Mouse (Mus musculus): ENCODE results near the gene Rhox11. TPM values are rescaled to one million over a fixed set of nuclear protein-coding genes. Genes with fewer than 3 reads are reported as not detected.

The Rhox11 gene
- polyA plus RNA-seq (2012; rRNA removed): not detected in 2 replicates

DNA sequence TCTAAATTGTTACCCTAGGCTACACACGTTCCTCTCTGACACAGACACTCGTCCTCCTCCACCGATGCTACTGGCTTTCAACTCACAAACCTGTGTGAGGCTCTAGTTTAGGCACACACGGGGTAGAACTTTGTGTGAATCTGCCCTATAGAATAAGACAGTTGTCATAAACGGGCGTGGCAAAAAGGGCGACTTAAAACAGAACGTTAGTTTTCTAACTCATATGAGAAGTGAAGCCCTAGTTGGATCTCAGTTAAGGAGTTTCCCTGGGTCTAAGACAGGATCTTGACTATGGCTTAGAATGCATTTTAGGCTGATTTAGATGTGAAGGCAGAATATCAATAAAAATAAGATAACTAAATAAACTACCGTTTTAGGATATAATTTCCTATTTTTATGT lies at the start of gene Rhox11:
Rhox11 (minus strand) TSS at position 101 of the 400 bp plus-strand sequence.

DNA sequence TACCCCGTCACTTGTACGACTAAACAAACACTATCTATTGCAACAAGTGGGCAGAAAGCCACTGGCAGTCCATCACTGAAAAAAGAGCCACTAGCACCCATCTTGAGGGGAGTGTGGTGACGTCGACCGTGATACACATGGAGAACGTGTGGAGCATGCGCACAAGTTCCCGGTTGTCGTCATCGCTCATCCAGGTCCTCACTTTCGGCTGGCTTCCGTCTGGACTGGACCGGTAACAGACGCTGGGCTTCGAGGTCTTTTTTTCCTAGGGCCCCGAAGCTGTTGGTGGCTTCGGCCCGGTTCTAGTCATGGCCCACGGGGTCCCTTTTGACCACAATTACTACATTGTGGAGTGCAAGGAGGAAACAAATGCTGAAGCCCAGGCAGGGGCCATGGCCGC lies 36.0 kb upstream of the Rhox11 start, which contains the start of gene Rhox13:
Rhox13 (plus strand) TSS at position 238 of the 400 bp plus-strand sequence.

GRCm38 (mm10) chrX:38110807-38111206 lies 25.9 kb upstream of the Rhox11 start, which contains the start of gene Rhox12:
TSS of gene Rhox12 (minus strand) at chrX:38110907.

DNA sequence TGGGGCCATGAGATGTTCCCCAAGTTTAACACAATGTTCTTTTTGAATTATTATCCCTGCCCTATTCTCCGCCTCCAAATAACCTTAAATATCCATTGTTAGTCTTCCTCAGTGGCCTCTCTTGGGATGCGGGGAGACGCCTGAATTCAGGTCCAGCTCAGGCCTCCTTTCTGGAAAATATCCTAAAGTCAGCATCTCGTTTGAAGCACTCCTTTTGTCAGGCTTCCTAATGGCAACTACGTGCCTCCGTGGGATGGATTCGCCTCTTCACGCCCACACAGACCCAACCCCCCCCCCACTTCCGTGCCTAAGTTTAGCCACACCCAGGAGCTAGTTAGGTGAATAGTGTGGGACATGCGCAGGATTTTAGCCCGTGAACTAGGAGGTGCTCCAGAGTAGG lies 18.8 kb downstream of the Rhox11 start, which contains the start of gene Rhox10:
Rhox10 (plus strand) TSS at position 301 of the 400 bp plus-strand sequence.

DNA sequence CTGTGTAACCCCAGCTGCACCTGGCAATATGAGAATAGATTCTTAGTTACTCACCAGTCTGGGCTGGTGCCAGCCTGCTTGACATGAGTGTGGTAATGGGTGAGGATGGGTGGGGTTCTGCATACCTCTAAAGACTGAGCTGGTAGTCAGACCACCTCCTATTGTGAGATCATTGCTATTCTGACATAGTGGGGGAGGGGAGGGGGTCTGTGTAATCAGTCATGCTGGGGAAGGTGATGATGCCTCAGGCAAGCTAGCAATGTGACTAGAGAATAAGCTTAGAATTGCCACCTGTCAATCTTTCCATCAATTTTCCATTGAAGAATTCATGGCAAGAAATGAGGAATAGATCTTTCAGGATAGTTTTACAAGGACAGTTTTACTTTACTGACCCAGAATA lies 41.9 kb downstream of the Rhox11 start, which contains the start of gene Btg1-ps2:
Btg1-ps2 (minus strand) TSS at position 101 of the 400 bp plus-strand sequence.

Other genes with a start within 250 kb of the Rhox11 start
- gene Rhox8, start 206.2 kb downstream of the Rhox11 start, polyA plus RNA-seq (2012; rRNA removed): not detected in 2 replicates
- gene Rhox7b, start 187.9 kb downstream of the Rhox11 start, polyA plus RNA-seq (2012; rRNA removed): not detected in 2 replicates
- gene Rhox9, start 183.4 kb downstream of the Rhox11 start, polyA plus RNA-seq (2012; rRNA removed): 0.50 TPM in 1 of 2 replicates, not detected in the other
- not detected in 2 replicates for gene Btg1-ps1, start 66.3 kb downstream of the Rhox11 start, polyA plus RNA-seq (2012; rRNA removed)
- not detected in 2 replicates for gene Btg1-ps2, start 42.0 kb downstream of the Rhox11 start, polyA plus RNA-seq (2012; rRNA removed)
- gene Rhox10, start 18.7 kb downstream of the Rhox11 start, polyA plus RNA-seq (2012; rRNA removed): not detected in 2 replicates
- gene Rhox12, start 25.8 kb upstream of the Rhox11 start, polyA plus RNA-seq (2012; rRNA removed): not detected in 2 replicates
- gene Rhox13, start 36.1 kb upstream of the Rhox11 start, polyA plus RNA-seq (2012; rRNA removed): not detected in 2 replicates
- gene Zbtb33, start 104.7 kb upstream of the Rhox11 start, polyA plus RNA-seq (2012; rRNA removed): 9.2 and 18.2 TPM in 2 replicates
- gene Tmem255a, start 167.3 kb upstream of the Rhox11 start, polyA plus RNA-seq (2012; rRNA removed): 3.5 and 12.1 TPM in 2 replicates
- gene Atp1b4, start 231.0 kb upstream of the Rhox11 start, polyA plus RNA-seq (2012; rRNA removed): 0.01 and 0.02 TPM in 2 replicates

Data from central nervous system, embryonic 11.5 days (tissue).